Mouse (Mus musculus): Measurements from ENCODE around the gene Klhl30. TPM values are rescaled to one million over a fixed set of nuclear protein-coding genes. Genes with fewer than 3 reads are reported as not detected.

Gene Klhl30
- under 1 TPM in 3 of 4 experiments, not detected in 1; 0.11 to 0.33 (median 0.21) TPM for total RNA-seq (2022)

DNA sequence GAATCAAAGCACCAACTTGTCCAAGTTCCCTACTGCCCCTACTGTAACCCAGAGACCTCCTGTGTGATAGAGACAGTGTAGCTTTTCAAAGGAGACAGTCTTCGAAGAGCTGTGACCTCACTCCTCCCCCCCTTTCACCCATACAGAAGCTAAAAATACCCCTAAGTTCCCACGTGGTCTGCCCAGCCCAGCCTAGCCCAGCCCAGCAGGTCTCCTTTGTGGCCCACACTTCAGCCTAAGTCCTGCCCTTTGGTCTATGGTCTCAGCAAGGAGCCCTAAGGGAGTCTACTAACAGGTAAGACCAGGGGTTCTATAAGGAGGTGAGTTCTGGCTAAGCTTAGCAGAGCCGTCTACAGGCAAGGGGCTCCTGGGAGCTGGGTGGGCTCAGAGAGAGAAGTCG lies at the start of gene Klhl30:
Gene Klhl30 (plus strand): TSS at position 176 of the 400 bp plus-strand sequence.
- DNase-seq (ENCODE audit: low spot score in 2 of 2), result no peak

- no peak for DNase-seq (ENCODE audit: low spot score in 2 of 2)
Observed at GRCm38 (mm10) chr1:91301206-91301920, 49.5 kb upstream of the Klhl30 start.

GRCm38 (mm10) chr1:91302021-91302420 lies 48.8 kb upstream of the Klhl30 start:
- DNase-seq (ENCODE audit: low spot score in 2 of 2), result no peak

- DNase-seq (ENCODE audit: low spot score in 2 of 2), result no peak
Observed at GRCm38 (mm10) chr1:91304621-91305020, 46.2 kb upstream of the Klhl30 start.

- DNase-seq (ENCODE audit: low spot score in 2 of 2), result no peak
Observed at GRCm38 (mm10) chr1:91309366-91310085, 41.3 kb upstream of the Klhl30 start.

- no peak for DNase-seq (ENCODE audit: low spot score in 2 of 2)
Observed at GRCm38 (mm10) chr1:91312273-91312672, 38.5 kb upstream of the Klhl30 start.

GRCm38 (mm10) chr1:91313251-91313650 lies 37.6 kb upstream of the Klhl30 start:
- no peak for DNase-seq (ENCODE audit: low spot score in 2 of 2)

- DNase-seq (ENCODE audit: low spot score in 2 of 2), result no peak
Observed at GRCm38 (mm10) chr1:91317656-91318055, 33.2 kb upstream of the Klhl30 start.

DNA sequence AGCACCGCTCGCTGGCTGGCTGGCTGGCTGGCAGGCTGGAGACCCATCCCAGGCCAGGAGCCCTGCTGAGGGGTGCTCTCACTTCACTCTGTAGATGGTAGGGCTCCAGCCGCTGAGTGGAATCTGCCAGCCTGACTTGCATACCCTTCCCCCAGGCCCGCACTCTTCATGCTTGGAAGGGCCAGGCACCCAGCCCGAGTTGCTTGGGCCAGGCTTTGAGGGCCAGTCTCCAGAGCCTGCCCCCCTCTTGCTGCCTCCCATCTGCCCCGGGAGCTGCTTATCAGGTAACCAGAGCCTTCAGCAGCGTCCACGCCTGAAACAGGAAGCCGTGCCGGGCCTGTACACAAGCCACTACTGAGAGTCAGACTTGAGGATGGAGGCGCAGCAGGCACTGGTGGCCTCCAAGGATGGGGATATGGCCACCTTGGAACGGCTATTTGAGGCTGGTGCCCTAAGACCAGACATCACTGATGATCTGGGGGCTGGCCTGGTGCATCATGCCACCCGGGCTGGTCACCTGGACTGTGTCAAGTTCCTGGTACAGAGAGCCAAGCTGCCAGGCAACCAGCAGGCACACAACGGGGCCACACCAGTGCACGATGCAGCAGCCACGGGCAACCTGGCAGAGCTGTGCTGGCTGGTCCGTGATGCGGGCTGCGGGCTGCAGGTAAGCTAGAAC lies 28.9 kb upstream of the Klhl30 start, which contains the start of gene Espnl:
Gene Espnl (plus strand): TSS at position 316 of the 679 bp plus-strand sequence.
- no peak for DNase-seq (ENCODE audit: low spot score in 2 of 2)

GRCm38 (mm10) chr1:91324646-91325045 lies 26.2 kb upstream of the Klhl30 start:
- DNase-seq (ENCODE audit: low spot score in 2 of 2), result no peak

DNA sequence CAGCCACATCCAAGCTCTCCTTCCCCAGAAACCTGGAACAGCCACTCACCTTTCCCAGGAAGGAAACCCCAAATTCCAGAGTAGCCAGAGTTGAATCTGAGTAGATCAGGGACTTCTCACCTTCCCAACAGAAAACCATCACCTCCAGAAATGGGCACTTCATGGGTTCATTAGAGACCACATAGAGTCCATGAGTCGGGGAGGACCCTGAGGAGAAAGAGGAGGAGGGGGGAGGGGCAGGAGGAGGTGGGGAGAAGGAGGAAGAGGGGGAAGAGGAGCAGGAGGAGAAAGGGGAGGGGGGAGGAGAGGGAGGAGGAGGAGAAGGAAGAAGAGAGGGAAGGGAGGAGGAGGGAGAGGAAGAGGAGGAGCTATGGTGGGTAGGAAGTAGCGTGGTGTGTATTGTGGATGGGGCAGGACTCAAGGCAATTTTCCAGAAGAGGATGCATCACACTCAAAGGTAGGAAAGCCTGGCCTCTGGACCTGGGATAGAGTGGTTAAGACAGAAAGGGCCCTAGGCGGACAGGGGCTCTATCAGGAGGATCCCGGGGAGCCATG lies 25.3 kb upstream of the Klhl30 start:
- no peak for DNase-seq (ENCODE audit: low spot score in 2 of 2)

GRCm38 (mm10) chr1:91332102-91332501 lies 18.7 kb upstream of the Klhl30 start:
- DNase-seq (ENCODE audit: low spot score in 2 of 2), result peak in 1 of 2 experiments; percentile 59

DNA sequence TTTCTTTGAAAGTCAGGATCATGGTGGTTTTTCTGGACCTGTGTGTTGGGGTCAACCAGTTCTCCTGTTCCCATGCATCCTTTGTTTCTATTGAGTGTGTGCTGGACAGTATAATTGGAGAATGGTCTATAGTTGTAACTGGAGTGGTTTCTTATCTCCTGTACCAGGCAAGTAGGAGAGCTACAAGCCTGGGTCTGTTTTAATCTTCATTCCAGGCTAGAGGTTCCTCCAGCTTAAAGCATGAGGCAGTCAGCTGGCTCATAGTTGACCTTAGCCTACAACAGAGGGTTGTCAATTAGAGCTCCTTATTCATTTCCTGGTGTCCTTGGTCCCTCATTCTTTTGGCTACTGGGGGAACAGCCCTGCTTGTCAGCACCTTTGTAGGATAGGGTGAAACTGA lies 17.2 kb upstream of the Klhl30 start:
- DNase-seq (ENCODE audit: low spot score in 2 of 2), result no peak

- no peak for DNase-seq (ENCODE audit: low spot score in 2 of 2)
Observed at GRCm38 (mm10) chr1:91337355-91337754, 13.5 kb upstream of the Klhl30 start.

DNA sequence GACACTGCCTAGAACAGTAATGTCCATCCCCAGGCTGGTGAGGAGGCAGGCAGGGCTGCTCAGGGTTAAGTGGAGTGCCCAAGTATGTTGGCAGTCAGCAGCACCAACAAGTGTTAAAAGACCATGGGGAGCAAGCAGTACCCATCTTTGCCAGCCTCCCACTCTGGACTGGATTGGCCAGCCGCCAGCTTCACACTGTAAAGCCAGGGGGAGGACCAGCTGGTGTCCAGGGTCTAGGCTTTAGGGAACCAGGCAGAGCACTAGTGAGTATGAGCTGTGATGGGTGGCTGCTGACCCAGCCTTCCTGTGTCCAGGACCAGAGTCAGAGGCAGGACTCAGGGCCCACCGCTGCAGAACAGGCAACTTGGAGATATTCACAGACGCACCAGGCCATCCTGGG lies 6.8 kb upstream of the Klhl30 start:
- DNase-seq (ENCODE audit: low spot score in 2 of 2), result no peak

GRCm38 (mm10) chr1:91344921-91345685 lies 5.7 kb upstream of the Klhl30 start:
- DNase-seq (ENCODE audit: low spot score in 2 of 2), result no peak

DNA sequence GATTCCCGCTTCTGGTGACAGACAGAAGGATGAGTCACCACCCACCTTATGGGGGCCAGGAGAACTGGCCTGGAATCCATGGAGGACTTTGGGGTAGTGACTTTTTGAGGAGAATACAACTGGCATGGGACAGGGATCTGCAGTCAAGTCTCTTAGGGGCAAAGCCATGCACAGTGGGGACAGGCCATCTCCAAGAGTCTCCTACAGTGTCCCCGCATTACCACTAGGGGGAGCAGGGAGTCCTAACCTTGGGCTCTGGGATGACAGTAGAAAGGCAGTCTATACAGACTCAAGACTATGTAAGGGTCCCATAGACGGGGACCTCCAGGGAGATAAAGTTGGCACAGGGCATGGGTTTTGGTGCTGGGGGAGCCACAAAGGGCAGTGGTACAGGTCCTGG lies 3.9 kb upstream of the Klhl30 start:
- DNase-seq (ENCODE audit: low spot score in 2 of 2), result peak in 1 of 2 experiments; percentile 37

- DNase-seq (ENCODE audit: low spot score in 2 of 2), result no peak
Observed at GRCm38 (mm10) chr1:91351249-91351648, 433 bp downstream of the Klhl30 start.

GRCm38 (mm10) chr1:91352277-91352676 lies 1.5 kb downstream of the Klhl30 start:
- DNase-seq (ENCODE audit: low spot score in 2 of 2), result no peak

DNA sequence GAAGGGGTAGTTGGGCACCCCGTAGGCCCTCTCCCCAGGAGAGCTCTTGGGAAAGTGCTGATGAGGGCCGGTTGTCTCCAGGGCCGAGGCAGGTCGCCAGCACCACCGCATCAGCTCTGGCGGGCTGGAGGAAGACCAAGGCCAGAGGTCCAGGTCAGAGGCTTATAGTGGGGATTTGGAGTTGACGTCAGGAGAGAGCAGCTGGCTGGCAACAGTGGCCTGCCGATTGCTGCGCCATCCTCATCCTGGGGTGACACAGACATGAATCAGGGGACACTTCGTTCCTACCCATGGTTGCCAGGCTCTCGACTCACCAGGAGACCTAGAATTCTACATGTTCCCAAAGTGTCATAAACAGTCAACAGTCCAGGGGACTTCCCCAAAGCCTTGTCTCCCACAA lies 5.3 kb downstream of the Klhl30 start:
- no peak for DNase-seq (ENCODE audit: low spot score in 2 of 2)

- no peak for DNase-seq (ENCODE audit: low spot score in 2 of 2)
Observed at GRCm38 (mm10) chr1:91362113-91362512, 11.3 kb downstream of the Klhl30 start.

Data from left cerebral cortex, adult 8-10 months (tissue).